Mouse (Mus musculus) cortical plate, adult 2 months (tissue): ENCODE measurements around the gene Mark4. TPM values are rescaled to one million over a fixed set of nuclear protein-coding genes. Genes with fewer than 3 reads are reported as not detected.

Experiments
- H3K27ac ChIP-seq: fragments of 200-500 bp; 2 replicates; pipeline ENCODE4 v1.5.1; 2012; ENCODE audit warnings: low read length, control low read depth, inconsistent platforms; ENCODE audit not compliant: insufficient read depth
- H3K4me1 ChIP-seq: fragments of 200-500 bp; 2 replicates; pipeline ENCODE4 v1.6.1; 2011; ENCODE audit warnings: low read length; ENCODE audit not compliant: control insufficient read depth, insufficient read depth
- H3K4me3 ChIP-seq: fragments of 200-500 bp; 2 replicates; pipeline ENCODE4 v1.5.1; 2011; ENCODE audit warnings: mild to moderate bottlenecking, low read length, control low read depth; ENCODE audit not compliant: insufficient read depth
- CTCF ChIP-seq: fragments of 200-500 bp; IDR thresholded peaks from 2 replicates; pipeline ENCODE4 v1.5.1; 2011; ENCODE audit warnings: mild to moderate bottlenecking, control low read depth, low read length; ENCODE audit not compliant: insufficient read depth; ENCODE audit errors: extremely low read depth
- POLR2A ChIP-seq: fragments of 200-500 bp; IDR thresholded peaks from 2 replicates; pipeline ENCODE4 v1.6.1; 2011; ENCODE audit warnings: mild to moderate bottlenecking, low read length, control low read depth; ENCODE audit not compliant: insufficient read depth; ENCODE audit errors: extremely low read depth
- polyA plus RNA-seq: library from polyadenylated mRNA; depleted of rRNA; stranded (reverse); fragments of >200 nt; gene quantifications from 2 replicates; pipeline ENCODE4 v1.2.3, GENCODE M21; 2012

The Mark4 gene
- polyA plus RNA-seq, 1 experiment = 52.0 TPM

DNA sequence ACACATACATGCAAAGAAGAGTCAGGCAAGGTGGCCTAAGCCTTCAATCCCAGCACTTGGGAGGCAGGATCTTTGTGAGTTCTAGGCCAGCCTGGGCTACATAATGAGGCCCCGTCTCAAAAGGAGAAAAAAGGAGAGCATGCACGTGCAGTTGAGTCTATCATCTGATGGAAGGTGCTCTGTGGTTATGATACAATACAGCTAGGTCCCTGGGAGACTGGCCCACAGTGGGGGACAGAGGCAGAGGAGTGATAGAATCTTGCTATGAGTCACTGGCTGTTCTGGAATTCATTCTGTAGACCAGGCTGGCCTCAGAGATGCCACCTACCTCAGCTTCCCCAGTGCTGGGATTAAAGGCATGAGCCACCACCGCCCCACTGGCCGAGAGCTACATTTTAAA, 3.8 kb upstream of the Mark4 start:
- Histone ChIP-seq H3K27ac (no peak overlapping the region), H3K4me1 (no peaks in the 10 kb centered on the region), H3K4me3 (no peak overlapping the region)
- TF ChIP-seq POLR2A (no peak), CTCF (no peak)

DNA sequence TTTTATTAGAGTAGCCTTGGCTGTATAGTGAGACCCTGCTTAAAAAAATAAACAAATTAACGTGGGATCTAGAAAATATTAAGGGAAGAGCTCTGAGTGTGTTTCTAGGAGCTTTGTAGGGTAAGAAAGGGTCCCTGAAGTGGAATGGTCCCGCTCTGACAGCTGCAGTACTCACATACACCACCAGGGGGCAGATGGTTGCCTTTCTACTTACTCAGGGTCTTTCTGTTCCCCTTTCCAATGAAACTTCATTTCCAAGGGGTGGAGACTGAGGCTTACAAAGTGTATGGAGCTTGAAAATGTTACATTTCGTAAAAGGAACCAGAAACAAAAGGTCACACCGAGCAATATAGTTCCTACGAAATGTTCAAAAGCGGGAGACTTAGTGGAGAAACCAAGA, 2.9 kb upstream of the Mark4 start:
- no peak overlapping the region for H3K27ac ChIP-seq
- no peak overlapping the region for H3K4me3 ChIP-seq
- H3K4me1 ChIP-seq = 0 out of 2 replicates have a peak, but pooled peaks cover 2% of the 10 kb centered on the region
- TF ChIP-seq CTCF (peak; percentile 87), POLR2A (no peak)

DNA sequence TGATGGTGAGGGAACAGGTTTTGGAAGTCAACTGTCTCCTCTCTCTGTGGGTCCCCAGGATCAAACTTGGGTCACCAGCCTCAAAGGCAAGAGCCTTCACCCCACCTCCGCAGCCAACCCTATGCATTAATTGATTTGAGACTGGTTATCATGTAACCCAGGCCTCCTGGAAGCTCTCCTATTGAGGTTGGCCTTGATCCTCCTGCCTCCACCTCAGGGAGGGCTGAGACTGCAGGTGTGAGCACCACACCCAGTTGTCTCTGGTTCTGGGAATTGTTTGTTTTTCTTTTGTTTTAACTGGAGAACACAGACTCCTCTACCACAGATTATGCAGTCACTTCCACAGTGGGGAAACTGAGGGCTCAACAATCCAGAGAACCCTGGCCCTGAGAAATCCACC, 1.9 kb upstream of the Mark4 start:
- Histone ChIP-seq H3K4me3 (no peak overlapping the region), H3K4me1 (0 out of 2 replicates have a peak, but pooled peaks cover 5% of the 10 kb centered on the region), H3K27ac (no peak overlapping the region)
- TF ChIP-seq POLR2A (no peak), CTCF (no peak)

DNA sequence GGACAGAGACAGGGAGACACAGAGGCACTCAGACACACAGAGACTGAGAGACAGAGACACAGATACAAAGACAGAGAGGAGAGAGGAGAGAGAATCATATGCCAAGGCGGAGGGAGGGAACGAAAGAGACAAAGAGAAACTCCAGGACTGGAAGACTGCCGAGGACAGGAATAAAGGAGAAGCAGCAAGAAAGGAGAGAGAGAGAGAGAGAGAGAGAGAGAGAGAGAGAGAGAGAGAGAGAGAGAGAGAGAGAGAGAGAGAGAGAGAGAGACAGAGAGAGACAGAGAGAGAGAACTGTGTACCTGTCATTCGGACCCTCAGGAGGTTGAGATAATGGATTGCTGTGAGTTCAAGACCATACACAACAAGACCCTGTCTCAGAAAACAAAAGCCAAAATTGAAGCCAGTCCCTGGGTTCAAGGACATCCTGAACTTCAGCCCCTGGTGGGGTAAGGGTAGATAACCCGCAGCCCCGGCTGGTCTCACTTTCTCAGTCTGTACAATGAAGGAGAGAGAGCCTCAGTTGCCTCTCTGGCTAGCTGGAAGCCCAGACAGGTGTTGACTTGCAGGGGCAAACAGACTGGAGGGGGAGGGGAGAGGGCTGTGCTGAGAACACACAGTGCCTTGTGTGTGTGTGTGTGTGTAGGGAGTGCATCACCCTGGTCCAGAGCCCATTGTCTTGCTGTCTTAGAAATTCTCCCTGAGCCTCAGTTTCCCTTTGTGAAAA, 686 bp upstream of the Mark4 start:
- TF ChIP-seq POLR2A (no peak), CTCF (no peak)
- H3K4me1 ChIP-seq = 0 out of 2 replicates have a peak, but pooled peaks cover 5% of the 10 kb centered on the region
- peak overlapping the region; percentile 43 for H3K4me3 ChIP-seq
- no peak overlapping the region for H3K27ac ChIP-seq

DNA sequence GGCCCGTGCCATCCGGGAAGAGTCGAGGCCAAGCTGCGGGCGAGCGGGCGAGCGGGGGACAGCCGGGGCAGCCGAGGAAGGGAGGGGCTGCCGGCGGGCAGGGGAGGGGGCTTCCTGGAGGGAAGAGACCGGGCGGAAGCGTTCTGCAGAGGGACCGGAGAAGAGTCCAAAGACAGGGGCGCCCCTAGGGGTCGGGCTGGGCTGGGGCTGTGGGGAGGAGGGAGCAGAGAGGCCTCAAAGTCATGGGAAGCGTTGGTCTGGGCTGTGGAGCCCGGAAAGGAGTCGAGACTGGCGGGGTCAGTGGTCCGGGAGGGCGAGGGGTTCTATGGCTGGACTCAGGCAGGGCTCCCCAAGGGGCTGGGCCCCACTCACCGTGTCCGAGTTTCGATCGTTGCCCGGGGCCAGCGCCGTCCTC, 542 bp downstream of the Mark4 start:
- H3K27ac ChIP-seq = no peak overlapping the region
- H3K4me3 ChIP-seq = peak overlapping the region; percentile 43
- 0 out of 2 replicates have a peak, but pooled peaks cover 5% of the 10 kb centered on the region for H3K4me1 ChIP-seq

DNA sequence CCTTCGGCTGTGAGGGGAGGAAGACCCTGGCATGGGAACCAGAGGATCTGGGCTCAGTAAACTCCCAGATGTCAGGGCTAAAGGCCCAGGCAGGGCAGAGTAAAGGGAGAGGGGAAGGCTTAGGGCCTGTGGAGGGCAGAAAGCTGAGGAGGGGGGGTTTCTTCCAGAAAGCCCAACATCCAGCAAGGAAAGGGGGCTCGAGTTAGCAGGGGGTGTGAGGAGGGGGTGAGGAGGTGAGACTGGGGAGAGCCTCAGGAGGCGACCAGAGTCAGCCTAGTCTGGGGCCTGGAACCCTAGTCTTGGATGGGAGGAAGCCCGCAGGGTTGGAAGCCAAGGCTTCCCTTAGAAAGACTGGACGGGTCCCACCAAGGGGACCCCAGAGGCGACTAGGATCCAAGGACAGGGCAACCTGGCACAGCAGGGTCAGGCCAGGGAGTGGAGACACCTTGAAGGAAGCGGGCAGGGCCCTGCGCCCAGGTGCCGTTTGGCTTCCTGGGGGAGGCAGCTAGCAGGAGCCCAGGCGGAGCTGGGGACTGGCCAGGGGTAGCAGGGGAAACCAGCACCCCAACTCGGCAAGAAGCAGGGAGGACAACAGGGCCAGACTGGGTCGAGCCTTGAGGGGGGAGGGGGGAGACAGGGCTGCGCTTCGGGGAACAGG, 1.1 kb downstream of the Mark4 start:
- TF ChIP-seq CTCF = no peak
- no peak for TF ChIP-seq POLR2A
- Histone ChIP-seq H3K27ac (peak overlapping the region; percentile 22; the same call in 1 of the 2 replicates), H3K4me1 (0 out of 2 replicates have a peak, but pooled peaks cover 5% of the 10 kb centered on the region), H3K4me3 (peak overlapping the region; percentile 43)

More for the DNA sequence above, 542 bp downstream of the Mark4 start:
- no peak for TF ChIP-seq CTCF
- no peak for TF ChIP-seq POLR2A

DNA sequence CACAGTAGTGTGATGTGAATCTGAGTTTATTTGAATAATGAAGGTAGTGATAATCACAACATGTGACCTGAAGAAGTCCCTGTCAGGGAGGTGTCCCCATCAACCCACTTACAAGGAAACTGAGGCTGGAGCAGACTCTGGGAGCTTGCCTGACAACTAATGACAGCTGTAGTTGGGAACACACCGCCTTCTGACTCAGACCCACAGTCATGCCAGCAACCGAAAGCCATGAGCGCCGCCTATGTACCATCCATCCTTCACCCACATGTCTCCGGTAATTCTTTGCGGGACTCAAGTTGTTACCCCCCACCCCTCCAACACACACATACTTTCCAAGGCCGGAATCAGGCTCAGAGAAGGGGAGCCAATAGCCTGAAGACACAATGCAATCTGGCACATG, 2.0 kb downstream of the Mark4 start:
- no peak for TF ChIP-seq CTCF
- 0 out of 2 replicates have a peak, but pooled peaks cover 5% of the 10 kb centered on the region for H3K4me1 ChIP-seq
- peak overlapping the region; percentile 43 for H3K4me3 ChIP-seq
- no peak overlapping the region for H3K27ac ChIP-seq

DNA sequence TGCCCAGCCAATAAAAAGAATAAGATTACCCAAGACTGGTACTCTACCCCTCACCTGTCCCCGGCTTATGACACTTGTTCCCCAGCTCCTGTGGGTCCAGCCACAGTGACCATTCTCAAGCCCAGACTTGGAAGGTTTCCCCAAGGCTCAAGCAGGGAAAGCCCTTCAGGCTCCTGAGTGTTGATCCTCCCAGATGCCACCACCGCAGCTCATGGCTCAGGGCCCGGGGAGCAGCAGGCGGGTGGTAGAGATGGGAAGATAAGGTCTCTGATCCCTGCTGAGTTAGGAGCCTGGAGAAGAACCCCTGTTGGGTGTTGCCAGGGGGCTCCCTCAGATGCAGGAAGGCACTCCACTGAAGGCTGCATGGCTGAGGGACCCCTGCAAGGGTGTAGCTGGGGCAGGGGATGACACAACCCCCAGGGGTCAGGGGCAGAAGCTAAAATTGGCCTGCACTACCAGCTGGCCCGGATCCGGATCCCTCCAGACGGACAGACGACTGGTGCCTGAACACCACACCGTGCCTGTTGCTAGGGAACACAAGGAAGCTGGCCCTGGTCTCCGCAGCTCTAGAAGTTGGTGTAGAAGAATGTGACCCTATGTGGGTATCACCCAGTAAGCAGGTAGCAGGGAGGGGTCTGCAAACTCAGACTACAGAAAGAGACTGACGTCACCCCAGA, 2.7 kb downstream of the Mark4 start:
- peak overlapping the region; percentile 43; the same call in 1 of the 2 replicates for H3K4me3 ChIP-seq
- no peak for TF ChIP-seq POLR2A
- no peak for TF ChIP-seq CTCF
- H3K27ac ChIP-seq = no peak overlapping the region
- H3K4me1 ChIP-seq = 0 out of 2 replicates have a peak, but pooled peaks cover 5% of the 10 kb centered on the region

DNA sequence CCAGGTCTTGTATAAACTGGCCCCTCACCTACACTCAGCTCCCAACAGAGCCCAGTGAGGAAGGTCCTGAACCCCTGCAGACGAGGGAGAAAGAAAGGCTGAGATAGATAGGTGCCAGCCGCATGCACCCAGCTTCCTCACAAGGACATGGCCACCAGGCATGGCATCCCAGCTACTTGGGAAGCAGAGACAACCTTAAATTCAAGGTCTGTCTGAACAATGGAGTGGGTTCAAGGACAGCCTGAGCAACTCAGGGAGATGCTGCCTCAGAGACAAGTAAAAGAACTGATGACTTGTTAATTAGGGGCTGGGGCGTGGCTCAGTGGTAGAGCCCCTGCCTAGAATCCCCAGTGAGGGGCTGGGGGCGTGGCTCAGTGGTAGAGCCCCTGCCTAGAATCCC, 3.4 kb downstream of the Mark4 start:
- Histone ChIP-seq H3K4me3 (no peak overlapping the region), H3K27ac (no peak overlapping the region), H3K4me1 (0 out of 2 replicates have a peak, but pooled peaks cover 5% of the 10 kb centered on the region)
- TF ChIP-seq CTCF (no peak), POLR2A (no peak)

DNA sequence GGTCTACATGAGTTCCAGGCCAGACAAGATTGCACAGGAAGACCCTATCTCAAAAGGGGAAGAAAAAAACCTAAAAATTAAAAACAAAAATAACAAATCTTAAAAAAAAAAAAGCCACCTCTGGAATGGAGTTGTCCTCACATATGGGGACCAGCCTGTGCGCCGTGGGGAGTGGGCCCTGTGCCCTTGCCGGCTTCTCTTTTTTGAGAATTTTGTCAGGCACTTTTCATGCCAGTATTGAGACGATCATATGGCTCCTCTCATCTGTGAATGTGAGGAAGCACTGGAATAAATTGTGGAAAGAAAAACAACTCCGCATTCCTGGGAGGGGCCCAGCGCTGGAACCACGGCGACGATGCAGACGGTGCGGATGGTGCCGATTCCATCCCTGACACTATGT, 9.5 kb downstream of the Mark4 start:
- H3K4me1 ChIP-seq = peaks cover 2% of the 10 kb centered on the region
- H3K4me3 ChIP-seq = no peak overlapping the region
- no peak for TF ChIP-seq POLR2A
- TF ChIP-seq CTCF = no peak
- no peak overlapping the region for H3K27ac ChIP-seq
